19 mouse cellular contexts compared by ENCODE assay signal in genomic region chr16:23027341-23027740, GRCm38 (mm10). TPM values are rescaled to one million over a fixed set of nuclear protein-coding genes. Genes with fewer than 3 reads are reported as not detected.
DNase-seq lines count a peak whose midpoint lies in the region; ATAC-seq and TF ChIP-seq lines count a peak whose summit lies in the region.
"Not testable (repeated sequence)": the region's sequence is repeated elsewhere in the genome, so short reads cannot be mapped to it uniquely, and the experiment has no call there.
"Had no signal": no experiment of that assay in that cellular context is flagged by ENCODE, and none has a peak within 500 bp of the region (broad histone marks: within the 10 kb centered on the region; RNA-seq: fewer than 3 reads in every experiment).

No protein-coding gene starts in this region.

- not testable (repeated sequence) for H3K36me3 ChIP-seq in kidney, adult 2 months (ENCODE audit: control insufficient read depth, insufficient read depth, low read length); liver, embryonic 16.5 days (ENCODE audit: control insufficient read depth, insufficient read depth)
- peaks cover 20% of the 10 kb centered on the region for H3K36me3 ChIP-seq in liver, adult 2 months (ENCODE audit: control insufficient read depth, insufficient read depth, low read length)

- H3K4me1 ChIP-seq in kidney, adult 2 months (ENCODE audit: control insufficient read depth, insufficient read depth, low read length): peaks cover 15% of the 10 kb centered on the region
- peaks cover 25% of the 10 kb centered on the region for H3K4me1 ChIP-seq in liver, adult 2 months (ENCODE audit: control insufficient read depth, insufficient read depth, low read length)
- not testable (repeated sequence) for H3K4me1 ChIP-seq in liver, embryonic 16.5 days (ENCODE audit: control insufficient read depth, low read depth, low read length)

- H3K4me2 ChIP-seq in liver, embryonic 16.5 days (ENCODE audit: low read depth, low read length): peak overlapping the region; percentile 36

- H3K27me3 ChIP-seq in kidney, adult 2 months (replicated peaks; ENCODE audit: control insufficient read depth, insufficient read depth, low read length); liver, adult 2 months (ENCODE audit: control insufficient read depth, insufficient read depth, low read length); liver, embryonic 16.5 days (ENCODE audit: control insufficient read depth, insufficient read depth, low read depth, low read length): not testable (repeated sequence)

- H3K27ac ChIP-seq in kidney, adult 2 months (ENCODE audit: insufficient read depth, low read depth, low read length): peak overlapping the region; percentile 86
- H3K27ac ChIP-seq in liver, adult 2 months (replicated peaks; ENCODE audit: insufficient read depth, low read depth, low read length): 0 out of 2 replicates have a peak overlapping the region, but pooled peaks have one; percentile 60
- not testable (repeated sequence) for H3K27ac ChIP-seq in liver, embryonic 16.5 days (ENCODE audit: low read length)

- peaks cover 10% of the 10 kb centered on the region; the same call in 1 of the 2 replicates for H3K79me2 ChIP-seq in liver, adult 2 months (ENCODE audit: control insufficient read depth, insufficient read depth, low read length)

- peak overlapping the region; percentile 76 for H3K9ac ChIP-seq in liver, adult 2 months (ENCODE audit: low read depth, low read length)
- not testable (repeated sequence) for H3K9ac ChIP-seq in liver, embryonic 16.5 days (ENCODE audit: low read depth, low read length)

- H3K9me3 ChIP-seq in liver, embryonic 16.5 days (replicated peaks; ENCODE audit: control insufficient read depth, low read length): not testable (repeated sequence)

- DNase-seq in adrenal gland, postnatal 10 days: peak; percentile 60
- DNase-seq in heart, adult 11 months: peak; percentile 78
- DNase-seq in kidney, adult 2 months: peak; percentile 16
- peak; percentile 28 for DNase-seq in kidney, postnatal 14 days
- DNase-seq in liver, adult 2 months (ENCODE audit: extremely low read depth, low read depth, low spot score): not testable (repeated sequence)
- DNase-seq in mesoderm, embryonic 11.5 days (ENCODE audit: low read depth, low spot score): peak; percentile 29

- peak overlapping the region; percentile 50 for H3K4me3 ChIP-seq in kidney, adult 2 months (ENCODE audit: insufficient read depth, low read depth, low read length)
- H3K4me3 ChIP-seq in liver, adult 2 months (ENCODE audit: insufficient read depth, low read depth, low read length): peak overlapping the region; percentile 53
- peak overlapping the region; percentile 11; the same call in 1 of the 2 replicates for H3K4me3 ChIP-seq in liver, embryonic 16.5 days (ENCODE audit: low read depth, low read length)

- WGBS in kidney, adult 2 months: 34% methylated on average over 3 of the region's 3 CpGs
- 8% methylated on average over 3 of the region's 3 CpGs for WGBS in liver, adult 2 months
- WGBS in liver, embryonic 16.5 days (ENCODE audit: insufficient replicate concordance): 26% methylated on average over 3 of the region's 3 CpGs

- ATAC-seq in liver, embryonic 16.5 days (ENCODE audit: low read depth): not testable (repeated sequence)

- TF ChIP-seq POLR2A in kidney, adult 2 months (IDR thresholded peaks at IDR 0.05; ENCODE audit: low read depth, low read length); liver, adult 2 months (IDR thresholded peaks at IDR 0.05; ENCODE audit: extremely low read depth, insufficient read depth, low read length): not testable (repeated sequence)

- TF ChIP-seq CTCF in kidney, adult 2 months (conservative IDR thresholded peaks at IDR 0.05; ENCODE audit: insufficient read depth, insufficient read length, low read depth, low read length); liver, adult 2 months (IDR thresholded peaks at IDR 0.05; ENCODE audit: low read depth, low read length): not testable (repeated sequence)

RNA-seq across cellular contexts. Expression of gene Kng2, which starts 1.9 kb away (rescaled TPM):
- total RNA-seq in adrenal gland, postnatal 10 days (2021): 10 to 100 TPM; 27.4 to 62.7 TPM
- 173 and 180 TPM in 2 replicates for polyA plus RNA-seq in kidney, adult 2 months (2012; rRNA removed)
- 449 and 472 TPM in 2 replicates for total RNA-seq in liver, adult 2 months (2014; rRNA removed)
- 97.8 and 123 TPM in 2 replicates for polyA plus RNA-seq in liver, adult 2 months (2012; rRNA removed)
- polyA plus RNA-seq in liver, embryonic 16.5 days (2015; fragmentation: Nextera tagmentation; extraction: Ambion mirVana): 109 and 122 TPM in 2 replicates
- total RNA-seq: CH12.LX, G1E had no signal
- polyA plus RNA-seq: activated CD4-positive, CD25-positive, alpha-beta regulatory T cell, adult 4 months; CD4-positive, CD25-positive, alpha-beta regulatory T cell, adult 4 months; cerebellum, adult 2 months; cortical plate, adult 2 months; embryonic facial prominence, embryonic 10.5 days; embryonic facial prominence, embryonic 12.5 days; embryonic facial prominence, embryonic 14.5 days; forebrain, embryonic 11.5 days; forebrain, embryonic 13.5 days; forebrain, embryonic 15.5 days; G1E had no signal

RNA-seq across cellular contexts. Expression of gene Kng1, which starts 30.3 kb away (rescaled TPM):
- total RNA-seq in adrenal gland, postnatal 10 days (2021): 100 to 1,000 TPM; 216 to 507 TPM
- polyA plus RNA-seq in kidney, adult 2 months (2012; rRNA removed): 0.41 and 0.43 TPM in 2 replicates
- total RNA-seq in liver, adult 2 months (2014; rRNA removed): 1,906 and 2,075 TPM in 2 replicates
- polyA plus RNA-seq in liver, adult 2 months (2012; rRNA removed): 642 and 701 TPM in 2 replicates
- polyA plus RNA-seq in liver, embryonic 16.5 days (2015; fragmentation: Nextera tagmentation; extraction: Ambion mirVana): 1,254 and 1,294 TPM in 2 replicates
- total RNA-seq: CH12.LX, G1E had no signal
- polyA plus RNA-seq: CD4-positive, CD25-positive, alpha-beta regulatory T cell, adult 4 months; cerebellum, adult 2 months; cortical plate, adult 2 months; embryonic facial prominence, embryonic 10.5 days; embryonic facial prominence, embryonic 12.5 days; forebrain, embryonic 11.5 days; forebrain, embryonic 13.5 days; forebrain, embryonic 15.5 days; G1E had no signal

Comparison
In these comparisons a context has a peak if more than half of its experiments do, and no peak if none do; other contexts are left out.
1. RNA of gene Kng1, which starts 30.3 kb away (polyA plus RNA-seq): 1,254 to 1,294 TPM in liver, embryonic 16.5 days and 642 to 701 TPM in liver, adult 2 months; 0.41 to 0.43 TPM in kidney, adult 2 months; every median in the first group is over 100 times any median in the second.
2. Peak in every context shown above with its lines, with median percentiles within 50 percentile points of each other: H3K4me3 ChIP-seq.